Mouse (Mus musculus) layer of hippocampus, adult 9-11 months (tissue): ENCODE data around the gene Abr.

Source experiments
- DNase-seq: peaks from one replicate; pipeline ENCODE4 v3.0.0; 2022

Abr gene

DNA sequence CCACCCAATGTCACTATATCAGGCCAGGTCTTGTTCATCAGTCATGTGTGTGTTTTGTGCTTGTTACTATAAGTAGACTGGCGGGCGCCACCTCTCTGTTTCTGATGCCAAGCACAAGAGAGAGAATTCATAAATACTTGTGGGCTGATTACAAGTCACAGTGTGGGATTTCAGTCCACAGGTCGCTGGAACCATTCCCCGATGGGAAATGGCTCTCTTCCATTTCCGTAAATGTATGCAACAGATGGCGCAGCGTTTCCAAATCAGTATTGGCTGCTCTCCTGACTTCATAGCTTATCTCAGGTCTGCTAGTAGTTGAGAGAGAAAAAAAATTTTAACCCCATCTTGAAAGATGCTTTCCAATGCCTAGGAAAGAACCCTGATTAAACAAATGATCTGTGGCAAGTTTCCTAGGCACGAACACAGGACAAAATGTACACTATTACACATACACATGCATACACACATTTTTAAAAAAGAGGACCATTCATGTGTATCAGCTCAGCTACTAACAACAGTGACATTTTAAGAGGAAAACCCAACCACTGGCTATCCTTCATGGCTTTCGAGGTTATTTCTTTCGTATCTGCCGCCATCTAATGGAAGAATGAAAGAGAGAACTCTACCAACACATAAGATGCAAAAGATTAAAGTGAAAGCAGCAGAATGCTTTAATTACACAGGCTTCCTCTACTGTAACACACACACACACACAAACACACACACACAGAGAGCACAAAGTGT lies 222.4 kb downstream of the Abr start:
- no peak for DNase-seq

DNA sequence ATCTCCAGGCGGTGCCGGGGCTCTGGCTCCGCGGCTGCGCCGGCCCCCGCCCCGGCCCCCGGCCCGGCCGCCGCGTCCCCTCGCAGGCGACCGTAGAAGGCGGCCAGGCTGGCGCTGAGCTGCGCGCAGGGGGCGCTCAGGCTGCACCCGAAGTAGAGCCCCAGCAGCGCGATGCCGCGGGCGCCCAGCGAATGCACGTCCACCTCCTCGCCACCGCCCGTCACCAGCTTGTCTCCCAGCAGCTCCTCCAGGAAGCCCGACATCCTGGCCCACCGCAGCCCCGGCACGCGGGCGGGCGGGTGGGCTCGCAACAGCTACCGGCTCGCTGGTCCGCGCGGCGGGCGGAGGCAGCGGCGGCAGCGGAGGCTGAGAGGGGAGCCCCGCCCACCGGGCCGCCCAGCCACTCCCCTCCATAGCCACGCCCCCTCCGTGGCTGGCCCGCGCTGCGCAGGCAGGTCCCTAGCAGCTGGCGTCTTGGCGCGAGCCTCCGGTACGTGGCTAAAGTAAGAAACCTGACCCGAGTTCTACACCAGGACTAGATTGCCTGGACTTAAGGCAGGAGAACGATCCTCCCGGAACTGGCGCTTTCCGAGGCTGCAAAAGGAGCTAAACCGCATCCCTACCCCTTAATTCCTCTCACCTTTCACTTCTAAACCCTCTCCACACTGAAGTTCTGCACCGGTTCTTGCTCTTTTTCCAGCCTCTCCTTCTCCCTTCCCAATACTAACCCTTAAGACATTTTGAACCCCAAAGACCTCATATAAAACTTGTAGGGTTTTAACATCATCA lies 223.1 kb downstream of the Abr start, which contains the start of gene Nxn:
Gene Nxn (minus strand): TSS at position 343 of the 789 bp plus-strand sequence.
- peak; percentile 65 for DNase-seq

DNA sequence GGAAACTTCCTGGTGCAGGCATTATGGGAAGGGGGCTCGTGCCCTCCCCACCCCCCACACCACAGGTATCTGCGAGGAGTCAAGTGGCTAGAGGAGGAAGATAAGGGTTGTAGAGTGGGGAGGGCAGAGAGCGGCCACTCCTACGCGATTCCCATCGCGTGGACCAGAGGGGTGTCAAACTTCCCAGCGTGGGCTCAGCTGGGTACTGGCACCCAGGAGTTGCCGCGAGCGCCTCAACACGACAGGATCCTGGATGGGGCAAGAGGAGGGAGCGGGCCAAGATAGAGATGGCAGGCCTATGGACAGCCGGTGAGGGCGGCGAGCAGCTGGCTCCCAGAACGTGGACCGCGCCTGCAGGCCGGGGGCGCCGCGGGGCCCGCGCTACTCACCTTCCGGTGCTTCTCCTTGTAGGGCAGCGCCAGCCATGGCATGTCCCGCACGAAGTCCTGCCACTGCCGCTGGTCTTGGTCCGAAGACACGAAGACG lies 223.8 kb downstream of the Abr start:
- DNase-seq = no peak

DNA sequence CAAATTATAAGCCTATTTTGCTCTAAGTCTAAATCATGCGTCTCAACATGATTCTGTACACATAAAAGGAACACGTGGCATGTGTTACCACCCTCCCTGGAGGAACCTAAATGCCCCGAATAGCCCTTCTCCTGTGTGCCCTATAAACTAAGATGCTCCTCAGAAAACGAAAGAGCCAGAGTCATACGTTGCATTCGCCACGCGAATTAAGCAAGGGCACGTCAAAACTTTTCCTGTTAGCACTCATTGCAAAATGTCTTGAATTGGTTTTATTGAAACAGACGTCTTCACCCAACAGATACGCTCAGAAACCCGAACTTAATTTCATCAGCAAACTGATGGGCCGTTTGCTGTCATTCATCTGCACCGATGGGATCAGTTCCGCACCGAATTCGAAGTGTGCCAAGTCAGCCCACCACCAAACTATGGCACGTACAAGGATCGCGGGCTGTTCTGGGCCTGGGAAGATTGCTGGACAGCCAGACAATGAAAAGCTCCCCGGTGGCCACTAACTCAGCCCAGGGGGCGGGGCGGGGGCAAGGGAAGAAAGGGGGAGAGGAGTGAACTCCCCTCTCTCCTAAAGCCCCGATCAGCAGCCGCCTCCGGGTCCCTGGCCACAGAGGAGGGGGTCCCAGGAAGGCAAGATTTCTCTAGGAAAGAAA lies 224.3 kb downstream of the Abr start:
- no peak for DNase-seq

DNA sequence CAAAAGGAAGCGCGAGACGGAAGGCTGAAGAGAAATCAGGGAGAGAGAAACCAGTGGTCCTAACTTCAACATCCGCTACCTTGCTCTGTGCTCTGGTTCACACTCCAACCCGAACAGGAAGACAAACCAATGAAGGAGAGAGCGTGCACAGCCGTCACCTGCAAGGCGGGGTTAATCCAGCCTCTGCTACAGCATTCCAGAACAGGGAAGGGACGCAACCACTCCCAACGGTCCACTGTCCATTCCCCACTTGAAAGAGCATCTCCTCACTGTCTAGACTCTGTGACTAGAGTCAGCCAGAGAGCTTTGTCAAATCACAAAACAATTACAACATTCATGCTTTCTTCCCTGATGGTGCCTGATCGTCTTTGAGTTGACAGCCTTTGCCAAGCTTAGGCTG lies 229.1 kb downstream of the Abr start:
- no peak for DNase-seq

DNA sequence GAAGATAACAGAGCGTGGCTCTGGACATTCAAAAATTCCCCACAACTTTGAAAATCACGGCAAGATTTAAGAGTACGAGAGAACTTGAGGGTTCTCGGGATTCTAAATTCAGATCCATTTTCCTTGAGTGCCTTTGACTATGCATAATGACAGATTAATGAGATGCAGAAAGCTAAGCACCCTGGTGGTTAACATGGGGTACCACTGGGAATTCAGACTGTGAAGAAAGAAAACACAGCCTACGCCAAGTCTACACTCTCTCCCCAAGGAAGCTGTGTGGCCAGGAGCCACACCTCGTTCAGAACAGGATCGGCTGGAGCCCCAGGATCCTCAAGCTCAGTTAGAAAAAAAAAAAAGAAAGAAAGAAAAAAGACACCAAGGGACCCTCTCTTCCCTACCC lies 229.6 kb downstream of the Abr start:
- DNase-seq = no peak

DNA sequence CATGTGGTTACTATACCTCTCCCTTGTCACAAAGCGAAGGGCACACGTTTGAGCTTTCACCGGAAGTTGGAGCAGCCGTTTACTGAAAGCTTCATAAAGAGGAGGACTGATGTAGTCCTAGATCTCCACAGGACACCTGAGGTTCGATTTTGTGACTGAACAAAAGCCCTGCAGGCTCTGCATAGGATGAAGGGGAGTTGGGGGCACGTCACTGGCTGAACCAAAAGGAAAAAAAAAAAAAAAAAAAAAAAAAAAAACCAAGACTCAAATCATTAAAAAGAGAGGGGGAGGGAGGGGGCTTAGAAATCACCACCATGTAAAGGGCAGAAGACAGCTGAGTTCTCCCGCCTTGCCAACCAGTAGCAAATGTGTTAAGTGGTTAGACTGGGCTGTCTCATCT lies 233.4 kb downstream of the Abr start:
- no peak for DNase-seq

DNA sequence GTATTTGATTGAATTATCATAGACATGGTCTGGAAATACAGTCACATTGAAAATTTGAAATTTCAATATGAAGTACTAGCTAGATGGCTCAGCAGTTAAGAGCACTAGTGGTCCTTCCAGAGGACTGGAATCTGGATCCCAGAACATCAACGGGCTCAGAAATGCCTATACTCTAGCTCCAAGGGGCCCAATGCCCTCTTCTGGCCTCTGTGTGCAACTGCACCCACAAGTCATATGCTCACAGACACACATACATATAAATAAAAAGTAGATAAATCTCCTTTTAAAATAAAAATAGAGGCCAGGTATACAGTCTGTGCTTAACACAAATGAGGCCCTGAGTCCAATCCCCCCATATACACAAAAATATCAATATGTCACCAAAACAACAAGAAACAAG lies 235.0 kb downstream of the Abr start:
- no peak for DNase-seq

DNA sequence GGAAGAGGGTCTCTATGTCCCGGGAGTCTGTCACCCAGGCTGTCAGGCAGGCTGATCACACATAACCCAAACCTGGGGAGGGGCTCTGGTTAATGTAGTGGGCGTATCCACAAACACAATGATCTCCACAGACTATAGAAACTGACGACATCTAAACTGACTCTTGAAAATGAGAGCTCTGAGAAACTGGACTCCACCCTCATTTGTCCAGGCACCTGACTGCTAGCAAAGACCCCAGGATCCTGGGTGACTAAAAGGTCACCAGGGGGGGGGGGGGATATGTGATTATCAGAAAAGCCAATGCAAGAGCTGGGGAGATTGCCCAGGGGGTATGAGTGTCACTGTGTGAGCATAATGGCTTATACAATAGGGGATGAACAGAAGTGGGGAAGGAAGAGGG lies 236.4 kb downstream of the Abr start:
- DNase-seq = no peak

DNA sequence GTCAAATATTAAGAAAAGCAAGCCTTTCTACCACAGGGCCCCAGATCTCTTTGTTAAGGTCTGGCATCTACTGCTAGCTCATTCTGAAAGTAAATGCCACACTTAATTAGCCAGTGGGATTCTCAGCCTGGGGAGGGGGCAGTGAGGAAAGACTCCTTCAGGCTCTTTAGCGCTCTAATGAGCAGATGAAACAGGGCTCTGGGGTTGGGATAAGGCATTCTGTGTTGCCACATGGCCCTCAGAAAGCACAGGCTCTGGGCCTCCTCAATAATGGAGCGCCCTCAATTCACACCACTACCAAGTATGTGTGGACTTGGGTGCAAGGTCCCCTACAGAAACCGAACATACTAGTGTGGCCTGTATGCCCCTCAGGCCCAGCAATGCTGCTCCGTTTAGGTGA lies 237.1 kb downstream of the Abr start:
- DNase-seq = no peak

DNA sequence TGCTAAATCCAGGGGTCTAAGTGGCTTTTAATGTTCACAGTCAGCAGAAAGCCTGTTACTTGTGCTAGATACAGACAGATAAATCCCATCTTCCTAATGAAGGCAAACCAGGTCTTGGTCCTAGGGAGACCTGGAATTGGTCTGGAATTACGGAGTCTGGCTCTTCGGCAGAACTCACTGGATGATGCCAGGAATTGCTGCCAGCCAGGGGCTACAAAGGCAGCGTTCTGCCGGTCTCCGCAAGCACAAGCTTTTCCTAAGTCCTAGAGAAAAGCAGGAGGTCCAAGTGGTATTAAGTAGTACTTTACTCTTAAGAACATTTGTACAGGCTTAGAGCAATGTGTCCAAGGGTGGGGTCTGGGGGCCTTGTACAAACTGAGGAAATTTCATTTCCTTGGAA lies 237.8 kb downstream of the Abr start:
- DNase-seq = no peak

DNA sequence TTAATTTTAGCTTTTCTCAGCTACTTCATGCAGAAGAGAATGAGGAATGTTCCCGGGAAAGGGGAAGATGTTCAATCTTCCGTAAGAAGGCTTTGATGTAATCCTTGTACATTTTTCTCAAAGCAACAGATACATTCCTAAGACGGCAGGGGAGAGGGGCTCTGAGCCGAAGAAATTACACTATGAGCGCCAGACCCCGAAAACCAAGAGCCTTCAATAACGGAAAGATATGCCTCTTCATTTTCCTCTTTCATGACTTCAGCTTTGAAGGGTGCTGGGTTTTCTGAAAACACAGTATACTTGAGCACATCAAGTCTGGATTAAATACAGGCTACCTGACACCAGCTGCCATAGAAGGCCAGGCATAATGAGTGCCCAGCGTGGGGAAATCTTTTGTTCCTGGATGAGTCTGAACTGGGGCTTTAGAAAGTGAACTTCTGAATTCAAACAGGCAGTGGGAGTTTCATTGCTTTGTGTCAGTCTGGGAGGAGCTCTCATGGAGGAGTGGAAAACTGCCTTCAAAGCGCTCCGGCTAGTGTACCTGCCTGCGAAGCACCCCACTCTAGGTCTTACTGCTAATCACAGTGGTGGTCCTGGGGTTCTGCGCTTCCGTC lies 239.3 kb downstream of the Abr start:
- DNase-seq = no peak

DNA sequence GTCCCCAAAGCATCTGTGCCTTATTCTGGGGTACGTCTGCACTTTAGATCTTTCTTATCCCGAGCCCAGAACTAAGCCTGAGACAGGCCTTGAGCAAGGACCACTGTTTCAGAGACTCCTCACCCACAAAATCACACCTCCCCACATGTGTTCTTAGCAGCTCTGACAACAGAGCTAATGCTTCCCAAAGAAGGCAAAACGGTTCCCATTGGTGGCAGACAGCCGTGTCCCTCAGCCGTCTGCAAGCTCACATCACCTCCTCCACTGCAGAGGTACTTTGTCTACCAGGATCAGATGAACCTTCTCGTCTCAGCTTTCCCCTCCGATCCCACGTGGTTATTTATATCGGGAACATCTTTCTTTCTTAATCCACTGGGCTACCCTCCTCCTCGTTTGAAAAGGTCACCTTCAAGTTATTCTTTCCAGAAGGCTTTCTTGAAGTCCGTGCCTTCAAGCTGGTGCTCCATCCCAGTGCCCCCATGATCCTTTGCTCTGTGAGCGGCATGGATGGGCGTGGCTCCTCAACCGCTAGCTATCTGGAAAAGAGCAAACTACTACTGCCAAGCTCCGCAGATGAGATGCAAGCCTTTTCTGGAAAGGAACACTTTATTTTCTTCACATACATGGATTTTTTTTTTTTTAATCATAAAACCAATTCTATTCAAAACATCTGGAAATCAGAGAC lies 240.8 kb downstream of the Abr start:
- DNase-seq = no peak

DNA sequence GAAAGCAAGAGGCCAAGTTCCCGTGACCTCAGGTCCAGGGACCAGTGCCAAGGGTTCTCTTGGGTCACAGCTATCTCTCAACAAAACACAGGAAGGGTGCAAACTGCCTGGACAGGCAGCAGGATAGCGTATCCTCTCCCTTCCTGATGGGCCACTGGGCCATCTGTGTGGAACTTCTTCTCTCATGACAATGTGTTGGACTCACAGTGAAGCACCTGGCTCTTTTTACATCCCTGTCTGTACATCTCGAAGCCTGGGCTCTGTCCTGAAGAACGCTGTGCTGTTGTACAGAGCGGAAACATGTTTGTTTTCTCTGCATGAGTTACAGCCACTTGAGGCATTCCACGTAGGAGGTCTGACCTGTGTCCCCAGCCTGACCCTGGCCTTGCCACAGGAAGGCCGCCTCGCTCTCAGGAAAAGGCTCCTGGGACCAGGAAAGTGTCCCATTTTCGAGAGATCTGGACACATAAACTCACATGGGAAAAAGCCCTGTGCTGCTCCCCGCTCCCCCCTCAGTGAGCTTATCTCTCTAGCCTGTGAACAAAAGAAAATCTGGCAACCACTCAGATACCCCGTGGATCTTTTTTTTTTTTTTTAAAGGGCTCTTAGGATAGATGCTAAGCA lies 242.1 kb downstream of the Abr start:
- DNase-seq = no peak

DNA sequence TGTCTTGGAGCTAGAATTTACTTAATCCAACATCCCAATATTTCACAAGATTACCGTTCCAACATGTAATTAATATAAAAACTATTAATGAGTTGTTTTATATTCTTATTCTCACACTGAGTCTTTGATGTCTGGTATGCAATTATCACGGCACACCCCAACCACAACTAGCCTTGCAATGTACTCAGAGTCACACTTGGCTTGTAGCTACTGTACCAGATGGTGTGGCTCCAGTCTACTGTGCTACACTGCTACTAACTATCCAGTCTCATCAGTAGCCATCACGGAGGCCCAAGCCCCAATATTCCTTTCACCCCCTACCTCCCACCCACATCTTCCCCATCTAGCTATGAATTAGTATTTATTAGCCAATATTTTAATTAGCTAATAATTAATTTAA lies 245.7 kb downstream of the Abr start:
- DNase-seq = no peak

DNA sequence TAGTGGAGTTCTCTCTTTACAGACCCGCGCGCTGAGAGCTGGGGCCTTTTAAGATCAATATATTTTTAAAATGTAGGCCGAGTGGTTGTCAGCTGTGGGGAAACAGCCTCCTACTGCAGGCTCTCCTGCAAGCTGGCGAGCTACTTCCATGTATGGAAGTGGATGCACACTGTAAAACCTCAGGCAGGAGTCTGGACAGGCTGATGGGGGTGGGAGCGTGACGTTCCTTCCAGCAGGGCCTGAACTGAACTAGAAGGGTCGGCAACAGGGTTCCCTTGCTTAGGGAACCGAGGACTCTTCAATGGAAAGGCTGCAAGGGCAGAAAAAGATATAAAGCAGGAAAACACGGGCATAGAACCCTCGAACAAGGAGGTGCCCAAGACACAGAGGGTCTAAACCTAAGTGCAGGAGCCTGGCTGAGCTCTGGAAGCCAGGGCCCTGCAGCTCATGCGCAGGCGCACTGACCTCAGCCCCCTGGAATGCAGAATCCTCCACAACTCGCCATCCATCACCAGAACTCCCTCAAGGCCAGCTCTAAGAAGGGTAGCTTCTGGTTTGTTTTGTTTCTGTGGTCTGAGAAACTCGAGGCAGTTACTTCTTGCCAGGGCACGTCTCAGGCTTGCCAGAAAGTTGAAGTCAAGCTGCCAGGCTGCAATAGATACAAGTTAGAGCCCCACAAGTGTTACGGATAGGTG lies 247.5 kb downstream of the Abr start:
- DNase-seq = no peak

DNA sequence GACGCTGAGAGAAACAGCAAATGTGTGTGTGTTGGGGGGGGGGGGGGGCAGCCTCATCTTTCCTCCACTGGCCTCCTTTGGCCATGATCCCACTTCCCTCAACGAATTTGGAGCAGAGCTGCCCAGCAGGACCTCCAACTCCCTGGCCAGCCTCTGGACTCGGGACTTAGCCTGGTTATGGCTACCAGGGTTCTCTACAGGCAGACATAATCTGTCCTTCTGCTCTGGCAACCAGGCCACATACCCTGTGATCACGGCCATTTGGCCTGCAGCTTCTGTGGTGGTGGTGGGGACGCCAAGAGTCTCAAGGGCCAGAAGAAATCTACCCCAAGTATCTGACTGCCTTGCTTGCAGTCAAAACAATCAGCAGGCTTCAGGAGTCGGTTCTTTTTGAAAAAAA lies 249.6 kb downstream of the Abr start:
- no peak for DNase-seq

DNA sequence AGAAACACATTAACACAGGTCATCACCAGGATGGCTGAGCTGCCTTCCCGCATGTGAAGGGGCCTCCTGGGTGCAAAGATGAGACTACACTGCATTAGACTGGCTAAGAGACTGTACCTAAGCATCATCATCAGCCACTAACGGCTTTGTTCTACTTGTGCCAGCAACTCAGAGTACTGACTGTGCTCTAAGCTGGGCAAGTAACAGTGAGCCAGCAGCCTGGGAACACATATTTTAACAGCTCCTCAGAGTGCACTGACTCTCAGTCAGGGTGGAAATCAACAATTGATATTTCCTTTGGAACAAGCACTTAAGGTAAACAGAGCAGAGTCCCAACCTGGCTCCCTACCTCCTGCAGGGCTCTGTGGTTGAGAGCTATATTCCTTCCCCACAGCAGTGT lies 250.0 kb downstream of the Abr start:
- no peak for DNase-seq

DNA sequence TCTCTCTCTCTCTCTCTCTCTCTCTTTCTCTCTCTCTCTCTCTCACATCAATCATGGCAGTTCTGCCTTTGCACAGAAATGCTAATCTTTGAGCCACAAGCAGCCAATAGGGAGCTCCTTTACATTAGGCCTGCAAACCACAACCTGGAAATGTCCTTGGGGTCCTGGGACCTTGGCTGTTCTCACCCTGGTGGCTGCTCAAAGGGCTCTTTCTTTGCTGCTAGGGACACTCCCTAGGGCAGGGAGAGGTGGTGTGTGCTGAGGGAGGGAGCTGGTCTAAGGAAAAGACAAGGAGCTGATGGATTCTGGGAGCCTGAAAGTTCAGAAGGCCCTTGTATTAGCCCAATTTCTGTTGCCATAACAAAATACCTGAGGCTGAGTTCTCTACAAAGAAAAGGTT lies 251.6 kb downstream of the Abr start:
- DNase-seq = no peak
